Mouse (Mus musculus): Measurements from ENCODE around the gene Cbwd1. TPM values are rescaled to one million over a fixed set of nuclear protein-coding genes. Genes with fewer than 3 reads are reported as not detected.

The Cbwd1 gene
- polyA plus RNA-seq, 1 experiment from 2014 or later = 21.5 TPM

DNA sequence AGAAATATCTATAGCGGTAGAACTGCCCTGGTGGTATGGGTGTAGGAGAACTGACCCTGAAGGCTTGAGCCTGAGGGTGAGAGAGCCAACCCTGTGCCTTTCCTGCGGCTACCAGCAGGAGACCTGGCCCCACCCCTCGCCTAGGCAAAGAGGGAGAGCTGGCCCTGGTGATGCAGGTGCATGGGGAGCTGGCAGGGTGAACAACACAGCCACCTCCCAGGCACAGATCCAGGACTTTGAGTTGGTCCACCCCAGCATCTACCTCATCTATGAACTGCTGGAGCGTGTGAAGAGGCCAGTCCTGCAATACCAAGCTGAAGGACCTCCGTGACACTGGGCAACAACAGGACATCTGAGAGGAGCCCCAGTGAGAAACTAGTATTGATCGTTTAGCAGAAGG is 32.1 kb upstream of the Cbwd1 start:
- WGBS = 68% methylated on average over 6 of the region's 6 CpGs
- H3K9me3 ChIP-seq (replicated peaks) = no peaks in the 10 kb centered on the region
- no peak overlapping the region for H3K9ac ChIP-seq
- no peaks in the 10 kb centered on the region for H3K36me3 ChIP-seq (ENCODE audit: poor library complexity, severe bottlenecking)
- no peak overlapping the region for H3K27ac ChIP-seq
- no peaks in the 10 kb centered on the region for H3K4me1 ChIP-seq
- H3K4me3 ChIP-seq = no peak overlapping the region
- ATAC-seq = no peak
- peaks cover 26% of the 10 kb centered on the region for H3K27me3 ChIP-seq
- H3K4me2 ChIP-seq = no peak overlapping the region

GRCm38 (mm10) chr19:24990138-24990822 is 28.9 kb upstream of the Cbwd1 start:
- Histone ChIP-seq H3K9me3 (replicated peaks) (no peaks in the 10 kb centered on the region), H3K27ac (no peak overlapping the region), H3K4me1 (no peaks in the 10 kb centered on the region), H3K4me2 (no peak overlapping the region), H3K27me3 (no peaks in the 10 kb centered on the region), H3K9ac (no peak overlapping the region), H3K4me3 (no peak overlapping the region), H3K36me3 (ENCODE audit: poor library complexity, severe bottlenecking) (no peaks in the 10 kb centered on the region)
- no peak for ATAC-seq
- WGBS = 79% methylated on average over 7 of the region's 7 CpGs

DNA sequence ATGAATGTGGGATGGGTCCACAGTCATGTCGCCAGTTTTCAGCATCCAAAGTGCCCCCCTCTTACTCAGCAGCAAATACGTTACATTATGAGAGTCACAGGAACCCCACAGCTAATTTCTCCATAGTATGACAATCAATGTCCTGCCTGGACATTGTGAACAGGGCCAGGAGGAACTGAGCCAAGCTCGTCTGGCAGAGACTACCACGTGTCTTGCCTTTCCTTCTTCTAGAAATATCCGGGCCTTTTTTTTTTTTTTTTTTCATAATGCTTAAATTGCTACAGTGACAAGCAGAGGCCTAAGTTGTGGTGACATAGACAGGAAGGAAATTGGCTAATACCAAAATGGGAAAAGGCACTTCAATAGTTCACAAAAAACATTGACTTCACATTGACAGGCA is 27.4 kb upstream of the Cbwd1 start:
- H3K4me2 ChIP-seq = no peak overlapping the region
- H3K36me3 ChIP-seq (ENCODE audit: poor library complexity, severe bottlenecking) = no peaks in the 10 kb centered on the region
- H3K4me1 ChIP-seq = no peaks in the 10 kb centered on the region
- no peak for ATAC-seq
- no peaks in the 10 kb centered on the region for H3K27me3 ChIP-seq
- no peak overlapping the region for H3K4me3 ChIP-seq
- no peak overlapping the region for H3K27ac ChIP-seq
- no peaks in the 10 kb centered on the region for H3K9me3 ChIP-seq (replicated peaks)
- WGBS = 77% methylated on average over 5 of the region's 5 CpGs
- H3K9ac ChIP-seq = no peak overlapping the region

DNA sequence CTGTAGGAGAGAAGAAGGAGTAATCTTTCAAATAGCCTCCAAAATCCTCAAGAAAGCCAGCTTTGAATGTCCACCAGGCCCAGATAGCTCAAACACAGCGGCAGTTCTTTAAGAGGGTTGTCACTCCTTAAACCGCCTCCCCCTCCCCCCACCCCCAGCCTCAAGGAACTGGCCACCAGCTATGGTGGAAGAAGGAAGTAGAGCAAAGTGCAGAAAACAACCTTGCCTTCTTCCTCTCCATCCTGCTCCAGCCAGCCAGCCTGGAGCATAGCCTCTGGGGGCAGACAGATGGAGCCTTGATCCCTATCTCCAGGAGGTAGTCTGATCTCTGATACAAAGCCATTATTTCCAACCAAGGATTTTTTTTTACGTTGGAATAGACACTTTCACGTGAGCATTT is 25.9 kb upstream of the Cbwd1 start:
- Histone ChIP-seq H3K9ac (no peak overlapping the region), H3K27ac (no peak overlapping the region), H3K4me2 (no peak overlapping the region), H3K9me3 (replicated peaks) (no peaks in the 10 kb centered on the region), H3K36me3 (ENCODE audit: poor library complexity, severe bottlenecking) (no peaks in the 10 kb centered on the region), H3K27me3 (no peaks in the 10 kb centered on the region), H3K4me1 (no peaks in the 10 kb centered on the region), H3K4me3 (no peak overlapping the region)
- WGBS = 74% methylated on average over 4 of the region's 4 CpGs
- ATAC-seq = no peak

DNA sequence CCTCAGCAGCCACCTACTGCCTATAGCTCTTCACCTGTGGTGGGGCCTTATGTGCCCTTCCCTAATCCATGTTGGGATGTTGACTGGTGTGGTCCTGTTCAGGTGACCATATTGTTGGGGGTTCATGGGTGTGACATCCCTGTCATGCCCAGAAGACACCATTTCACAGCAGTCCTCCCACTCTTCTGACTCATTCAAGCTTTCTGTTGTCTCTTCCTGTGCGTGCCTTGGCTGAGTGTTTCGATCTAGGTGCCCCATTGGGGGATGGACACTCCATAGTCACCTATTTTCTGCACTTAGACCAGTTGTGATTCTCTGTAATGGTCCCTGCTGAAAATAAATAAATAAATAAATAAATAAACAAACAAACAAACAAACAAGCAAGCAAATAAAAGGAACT is 23.6 kb upstream of the Cbwd1 start:
- no peak overlapping the region for H3K9ac ChIP-seq
- H3K4me2 ChIP-seq = no peak overlapping the region
- 95% methylated on average over 2 of the region's 2 CpGs for WGBS
- H3K27me3 ChIP-seq = no peaks in the 10 kb centered on the region
- no peaks in the 10 kb centered on the region for H3K9me3 ChIP-seq (replicated peaks)
- H3K4me1 ChIP-seq = peaks cover 3% of the 10 kb centered on the region; the same call in 1 of the 2 replicates
- ATAC-seq = no peak
- no peak overlapping the region for H3K4me3 ChIP-seq
- H3K27ac ChIP-seq = no peak overlapping the region
- H3K36me3 ChIP-seq (ENCODE audit: poor library complexity, severe bottlenecking) = no peaks in the 10 kb centered on the region

GRCm38 (mm10) chr19:24983857-24984498 is 22.6 kb upstream of the Cbwd1 start:
- Histone ChIP-seq H3K4me1 (peaks cover 3% of the 10 kb centered on the region; the same call in 1 of the 2 replicates), H3K9ac (no peak overlapping the region), H3K9me3 (replicated peaks) (no peaks in the 10 kb centered on the region), H3K27ac (no peak overlapping the region), H3K4me3 (no peak overlapping the region), H3K36me3 (ENCODE audit: poor library complexity, severe bottlenecking) (no peaks in the 10 kb centered on the region), H3K27me3 (no peaks in the 10 kb centered on the region), H3K4me2 (no peak overlapping the region)
- no peak for ATAC-seq
- 78% methylated on average over 7 of the region's 7 CpGs for WGBS

DNA sequence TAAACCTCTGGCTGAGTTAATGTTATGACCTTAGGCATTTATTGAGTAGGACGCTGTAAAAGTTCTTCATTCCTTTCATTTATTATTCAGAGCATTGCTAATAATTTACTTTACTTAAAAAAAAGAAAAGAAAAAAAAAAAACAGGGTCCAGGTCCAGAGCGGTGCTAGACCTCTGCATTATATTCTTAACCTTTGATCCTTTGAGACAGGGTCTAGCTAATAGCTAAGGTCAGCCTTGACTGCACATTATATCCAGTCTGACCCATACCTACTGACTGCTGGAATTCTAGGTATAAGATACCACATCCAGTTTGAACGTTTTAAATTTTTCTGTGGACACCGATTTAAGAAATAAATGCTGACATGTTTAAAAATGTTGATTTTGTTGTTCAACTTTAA is 21.6 kb upstream of the Cbwd1 start:
- Histone ChIP-seq H3K4me3 (no peak overlapping the region), H3K4me2 (no peak overlapping the region), H3K4me1 (peaks cover 3% of the 10 kb centered on the region; the same call in 1 of the 2 replicates), H3K27me3 (no peaks in the 10 kb centered on the region), H3K9me3 (replicated peaks) (no peaks in the 10 kb centered on the region), H3K36me3 (ENCODE audit: poor library complexity, severe bottlenecking) (no peaks in the 10 kb centered on the region), H3K27ac (no peak overlapping the region), H3K9ac (no peak overlapping the region)
- ATAC-seq = no peak
- WGBS = 89% methylated on average over 4 of the region's 4 CpGs

- no peak overlapping the region for H3K4me3 ChIP-seq
- no peak overlapping the region for H3K9ac ChIP-seq
- no peaks in the 10 kb centered on the region for H3K36me3 ChIP-seq (ENCODE audit: poor library complexity, severe bottlenecking)
- no peaks in the 10 kb centered on the region for H3K27me3 ChIP-seq
- no peaks in the 10 kb centered on the region for H3K9me3 ChIP-seq (replicated peaks)
- H3K27ac ChIP-seq = no peak overlapping the region
- H3K4me1 ChIP-seq = peaks cover 3% of the 10 kb centered on the region; the same call in 1 of the 2 replicates
- ATAC-seq = peak; percentile 86
- H3K4me2 ChIP-seq = no peak overlapping the region
- 65% methylated on average over 8 of the region's 8 CpGs for WGBS
These were observed 19.9 kb upstream of the Cbwd1 start for GRCm38 (mm10) chr19:24981294-24981693.

DNA sequence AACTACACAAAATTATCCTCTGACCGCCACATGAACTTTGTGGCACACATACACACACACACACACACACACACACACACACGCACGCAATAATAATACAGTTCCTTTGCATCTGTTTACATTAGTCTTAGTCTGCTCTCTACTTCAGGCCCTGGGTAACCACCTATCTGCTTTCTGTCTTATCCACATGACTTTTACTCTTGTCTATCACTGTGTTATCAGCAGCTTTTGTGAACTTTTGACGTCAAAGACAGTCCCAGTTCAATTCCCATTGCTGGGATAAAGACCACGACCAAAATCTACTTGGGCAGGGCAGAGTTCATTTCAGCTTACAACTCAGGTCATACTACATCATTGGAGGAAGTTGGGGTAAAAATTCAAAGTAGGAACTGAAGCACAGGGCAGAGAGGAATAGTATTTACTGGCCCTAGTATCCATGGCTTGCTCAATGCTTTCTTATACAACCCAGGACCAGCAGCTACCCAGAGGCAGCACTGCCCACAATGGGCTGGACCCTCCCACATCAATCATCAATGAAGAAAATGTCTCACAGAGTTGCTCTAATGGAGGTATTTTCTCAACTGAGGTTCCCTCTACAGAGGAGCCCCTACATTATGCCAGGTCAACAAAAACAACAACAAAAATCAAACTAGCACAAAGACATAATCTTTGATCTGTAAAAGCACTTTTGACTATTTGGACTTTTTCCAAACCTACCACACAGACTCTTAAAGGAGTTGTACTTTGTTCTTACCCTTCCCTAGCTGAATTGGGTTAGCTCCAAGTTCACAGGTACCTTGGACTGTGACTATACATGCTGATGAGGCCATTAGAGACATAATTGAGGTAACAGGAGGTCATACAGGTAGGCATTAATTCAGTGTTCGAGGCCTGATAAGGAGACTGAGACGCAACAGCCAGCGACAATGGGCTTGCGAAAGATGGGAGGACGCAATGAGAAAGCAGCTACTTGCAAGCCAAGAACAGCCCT is 17.7 kb upstream of the Cbwd1 start:
- no peak overlapping the region for H3K27ac ChIP-seq
- no peak overlapping the region for H3K4me2 ChIP-seq
- no peak overlapping the region for H3K9ac ChIP-seq
- no peak for ATAC-seq
- no peaks in the 10 kb centered on the region for H3K27me3 ChIP-seq
- 90% methylated on average over 10 of the region's 10 CpGs for WGBS
- H3K4me1 ChIP-seq = peaks cover 3% of the 10 kb centered on the region; the same call in 1 of the 2 replicates
- H3K4me3 ChIP-seq = no peak overlapping the region
- H3K36me3 ChIP-seq (ENCODE audit: poor library complexity, severe bottlenecking) = no peaks in the 10 kb centered on the region
- no peaks in the 10 kb centered on the region for H3K9me3 ChIP-seq (replicated peaks)

DNA sequence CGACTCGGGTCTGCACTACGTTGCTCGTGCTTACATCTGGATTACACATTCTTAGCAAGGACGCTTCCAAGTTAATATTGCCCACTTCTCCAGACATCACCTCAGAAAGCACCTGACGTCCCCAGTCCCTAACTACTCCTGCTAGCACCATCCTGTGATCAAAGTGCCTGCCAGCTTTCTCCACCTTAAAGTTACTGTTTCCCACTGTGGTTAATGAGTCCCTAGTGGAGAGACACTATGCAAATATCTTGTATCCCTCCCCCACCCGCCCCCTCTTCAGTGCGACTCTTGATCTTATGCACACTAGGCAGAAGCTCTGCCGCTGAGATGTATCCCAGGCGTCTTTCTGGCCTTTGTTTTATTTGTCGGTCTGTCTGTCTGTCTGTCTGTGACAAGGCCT is 16.6 kb upstream of the Cbwd1 start:
- H3K27ac ChIP-seq = no peak overlapping the region
- ATAC-seq = no peak

GRCm38 (mm10) chr19:24972701-24973390 is 11.4 kb upstream of the Cbwd1 start:
- 85% methylated on average over 3 of the region's 3 CpGs for WGBS

More for the DNA sequence above, 16.6 kb upstream of the Cbwd1 start:
- Histone ChIP-seq H3K36me3 (ENCODE audit: poor library complexity, severe bottlenecking) (no peaks in the 10 kb centered on the region), H3K9ac (no peak overlapping the region), H3K4me3 (no peak overlapping the region), H3K4me2 (no peak overlapping the region), H3K27me3 (no peaks in the 10 kb centered on the region; the same call in 1 of the 2 replicates), H3K9me3 (replicated peaks) (no peaks in the 10 kb centered on the region), H3K4me1 (peaks cover 3% of the 10 kb centered on the region; the same call in 1 of the 2 replicates)
- WGBS = 81% methylated on average over 11 of the region's 11 CpGs

More at GRCm38 (mm10) chr19:24972701-24973390, 11.4 kb upstream of the Cbwd1 start:
- Histone ChIP-seq H3K9ac (no peak overlapping the region), H3K4me1 (no peaks in the 10 kb centered on the region), H3K4me3 (no peak overlapping the region), H3K9me3 (replicated peaks) (no peaks in the 10 kb centered on the region), H3K4me2 (no peak overlapping the region), H3K27me3 (no peaks in the 10 kb centered on the region; the same call in 1 of the 2 replicates), H3K27ac (no peak overlapping the region), H3K36me3 (ENCODE audit: poor library complexity, severe bottlenecking) (no peaks in the 10 kb centered on the region)
- ATAC-seq = no peak
